Mouse (Mus musculus) spleen, adult 2 months (tissue): Measurements from ENCODE around the gene Tle2.

ENCODE experiments used
- CTCF ChIP-seq: fragments of 200-500 bp; IDR thresholded peaks from 2 replicates; pipeline ENCODE4 v1.5.1; 2011; ENCODE audit warnings: mild to moderate bottlenecking, inconsistent platforms; ENCODE audit not compliant: insufficient read depth, insufficient read length, insufficient replicate concordance; ENCODE audit errors: extremely low read depth
- POLR2A ChIP-seq: fragments of 200-500 bp; IDR thresholded peaks from 2 replicates; pipeline ENCODE4 v1.6.1; 2011; ENCODE audit warnings: low read depth, low read length, inconsistent platforms

GRCm38 (mm10) chr10:81615486-81615885, 41.1 kb downstream of the Tle2 start:
- no peak for TF ChIP-seq CTCF
- TF ChIP-seq POLR2A: no peak
